Mouse (Mus musculus): ENCODE results near the gene Pdss2.

DNA sequence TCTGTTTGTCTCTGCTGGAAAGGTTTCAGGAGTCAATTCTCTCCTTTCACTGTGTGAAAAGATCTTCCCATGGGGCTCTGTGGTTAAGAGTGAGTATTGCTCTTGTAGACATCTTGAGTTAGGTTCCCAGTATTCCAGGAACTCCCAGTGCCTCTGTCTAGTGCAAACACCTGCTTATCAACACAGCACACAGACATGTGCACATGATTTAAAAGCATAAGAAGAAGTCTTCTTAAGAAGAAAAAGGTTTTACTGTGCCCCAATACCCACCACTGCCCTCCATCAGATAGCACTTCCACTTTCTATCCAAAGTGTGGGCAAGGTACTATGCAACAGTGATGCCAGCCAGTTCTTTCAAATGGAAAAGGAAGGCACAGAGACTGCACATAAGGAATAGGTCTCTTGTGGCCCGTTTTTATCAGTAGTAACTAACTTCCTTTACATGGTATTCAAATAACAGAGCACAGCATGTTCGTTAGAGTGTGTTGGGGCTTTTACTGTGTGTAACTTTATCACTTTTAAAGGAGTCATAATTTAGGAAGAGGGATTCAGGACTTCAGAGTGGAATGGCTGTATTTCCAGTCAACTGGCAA is 69.4 kb downstream of the Pdss2 start:
- TF ChIP-seq POLR2A (IDR thresholded peaks at IDR 0.05; ENCODE audit: borderline replicate concordance, extremely low read depth, low read depth, low read length) (no peak), CTCF (IDR thresholded peaks at IDR 0.05; ENCODE audit: insufficient read depth, low read length) (no peak)

Measured in lung, adult 2 months (tissue).